Mouse (Mus musculus) ovary, adult 18-20 months (tissue): Measurements from ENCODE around the gene Elovl5.

ENCODE experiments used
- DNase-seq: peaks from one replicate; pipeline ENCODE4 v3.0.0; 2022; ENCODE audit warnings: low spot score, mixed read lengths

The Elovl5 gene

GRCm38 (mm10) chr9:77929296-77929695 lies 12.1 kb downstream of the Elovl5 start:
- no peak for DNase-seq

GRCm38 (mm10) chr9:77930036-77930859 lies 13.1 kb downstream of the Elovl5 start:
- peak; percentile 54 for DNase-seq

- no peak for DNase-seq
These were observed 13.7 kb downstream of the Elovl5 start for GRCm38 (mm10) chr9:77930860-77931184.

- no peak for DNase-seq
These were observed 14.6 kb downstream of the Elovl5 start for GRCm38 (mm10) chr9:77931740-77932139.

- DNase-seq = no peak
These were observed 18.9 kb downstream of the Elovl5 start for GRCm38 (mm10) chr9:77935818-77936611.

- no peak for DNase-seq
These were observed 20.7 kb downstream of the Elovl5 start for GRCm38 (mm10) chr9:77937875-77938274.

- no peak for DNase-seq
These were observed 21.8 kb downstream of the Elovl5 start for GRCm38 (mm10) chr9:77938761-77939553.

GRCm38 (mm10) chr9:77939554-77939920 lies 22.4 kb downstream of the Elovl5 start:
- no peak for DNase-seq

- DNase-seq = no peak
These were observed 23.9 kb downstream of the Elovl5 start for GRCm38 (mm10) chr9:77941058-77941457.

GRCm38 (mm10) chr9:77941836-77942235 lies 24.7 kb downstream of the Elovl5 start:
- DNase-seq = no peak

- DNase-seq = no peak
These were observed 25.2 kb downstream of the Elovl5 start for GRCm38 (mm10) chr9:77942411-77942810.

- no peak for DNase-seq
These were observed 26.2 kb downstream of the Elovl5 start for GRCm38 (mm10) chr9:77943316-77943715.

GRCm38 (mm10) chr9:77944195-77944594 lies 27.0 kb downstream of the Elovl5 start:
- no peak for DNase-seq

- no peak for DNase-seq
These were observed 28.9 kb downstream of the Elovl5 start for GRCm38 (mm10) chr9:77945792-77946666.

- no peak for DNase-seq
These were observed 31.1 kb downstream of the Elovl5 start for GRCm38 (mm10) chr9:77948214-77948613.

- no peak for DNase-seq
These were observed 32.6 kb downstream of the Elovl5 start for GRCm38 (mm10) chr9:77949753-77950268.

GRCm38 (mm10) chr9:77950841-77951475 lies 33.8 kb downstream of the Elovl5 start:
- DNase-seq = no peak

- no peak for DNase-seq
These were observed 34.8 kb downstream of the Elovl5 start for GRCm38 (mm10) chr9:77951971-77952370.

- DNase-seq = peak; percentile 72
These were observed 35.9 kb downstream of the Elovl5 start for GRCm38 (mm10) chr9:77953053-77953452.

- DNase-seq = no peak
These were observed 37.3 kb downstream of the Elovl5 start for GRCm38 (mm10) chr9:77954496-77954895.

GRCm38 (mm10) chr9:77954981-77955380 lies 37.8 kb downstream of the Elovl5 start:
- no peak for DNase-seq
